Mouse (Mus musculus): ENCODE measurements around the gene Dyrk1a.

DNA sequence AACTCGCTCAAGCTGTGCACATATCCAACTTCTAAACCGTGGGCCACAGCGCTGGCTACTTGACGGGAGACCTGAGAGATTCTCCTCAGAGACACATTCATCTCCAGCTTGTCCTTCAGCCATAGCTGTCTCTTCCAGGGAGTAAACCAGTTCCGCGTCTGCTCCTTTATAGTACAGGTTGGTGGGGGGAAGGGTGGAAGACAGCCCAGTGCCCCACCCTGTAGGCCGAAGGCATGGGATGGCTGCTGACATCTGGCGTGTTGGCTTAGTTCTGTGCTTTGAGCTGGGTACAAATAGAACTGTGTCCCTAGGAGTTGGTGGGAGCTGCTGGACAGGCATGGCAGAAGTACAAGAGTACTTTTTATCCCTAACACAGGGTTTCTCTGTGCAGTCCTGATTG lies 18.4 kb downstream of the Dyrk1a start:
- TF ChIP-seq HCFC1 (IDR thresholded peaks at IDR 0.05; ENCODE audit: borderline replicate concordance, insufficient read depth, low read length) = no peak
- TF ChIP-seq ZC3H11A (IDR thresholded peaks at IDR 0.05; ENCODE audit: borderline replicate concordance, low read depth, low read length) = no peak
- TF ChIP-seq CHD2 (IDR thresholded peaks at IDR 0.05; ENCODE audit: low read depth, low read length) = no peak
- no peak for TF ChIP-seq MAFK (IDR thresholded peaks at IDR 0.05; ENCODE audit: insufficient read depth, low read depth, low read length)
